Mouse (Mus musculus): ENCODE measurements around the gene Aqp7. TPM values are rescaled to one million over a fixed set of nuclear protein-coding genes. Genes with fewer than 3 reads are reported as not detected.

Gene Aqp7
- polyA plus RNA-seq, 3 experiments from 2014 or later: 0.31 to 0.46 TPM; not detected in 1

DNA sequence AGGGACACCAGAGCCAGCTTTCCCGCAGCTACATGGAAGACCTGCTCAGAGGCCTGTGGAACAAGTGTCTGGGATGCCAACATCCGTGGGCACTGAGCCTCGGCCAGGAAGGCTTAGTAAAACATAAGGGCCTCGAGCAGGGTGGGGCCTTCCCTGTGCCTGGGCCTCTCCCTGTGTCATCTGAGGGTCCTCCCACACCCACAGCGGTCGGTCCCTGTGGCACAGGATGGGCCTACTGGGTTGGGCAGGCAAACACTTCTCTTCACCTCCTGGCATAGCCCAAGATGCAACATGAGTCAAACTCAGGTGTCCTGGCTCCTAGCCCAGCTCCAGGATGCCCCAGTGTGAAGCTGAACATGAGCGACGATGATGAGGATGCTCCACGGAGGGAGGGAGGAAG lies 9.4 kb upstream of the Aqp7 start:
- ATAC-seq: no peak

DNA sequence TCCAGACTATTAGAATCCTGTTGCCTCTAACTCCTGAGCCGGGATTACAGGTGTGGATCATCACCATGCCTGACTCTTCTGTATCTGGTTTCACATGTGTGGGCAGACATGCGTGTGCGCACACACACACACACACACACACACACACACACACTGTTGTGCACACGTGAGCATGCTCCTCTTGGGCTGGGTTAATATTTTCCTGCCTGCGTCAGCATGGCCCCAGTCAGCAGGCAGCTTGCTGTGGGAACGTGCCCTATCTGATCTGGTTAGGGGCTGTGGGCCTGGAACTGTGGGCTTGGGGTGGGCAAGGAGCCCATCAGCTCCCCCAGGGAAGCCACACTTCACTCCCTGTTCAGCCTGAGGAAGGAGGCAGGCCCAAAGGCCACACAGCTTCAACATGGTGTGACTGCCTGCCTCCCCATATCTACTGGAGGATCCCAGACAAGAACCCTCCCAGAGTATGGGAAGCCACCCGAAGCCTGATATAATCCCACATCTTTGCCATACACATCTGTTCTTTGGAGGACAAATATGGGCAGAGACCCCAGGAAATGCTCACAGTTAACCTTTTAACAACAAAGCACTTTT lies 8.9 kb upstream of the Aqp7 start:
- no peak for ATAC-seq

DNA sequence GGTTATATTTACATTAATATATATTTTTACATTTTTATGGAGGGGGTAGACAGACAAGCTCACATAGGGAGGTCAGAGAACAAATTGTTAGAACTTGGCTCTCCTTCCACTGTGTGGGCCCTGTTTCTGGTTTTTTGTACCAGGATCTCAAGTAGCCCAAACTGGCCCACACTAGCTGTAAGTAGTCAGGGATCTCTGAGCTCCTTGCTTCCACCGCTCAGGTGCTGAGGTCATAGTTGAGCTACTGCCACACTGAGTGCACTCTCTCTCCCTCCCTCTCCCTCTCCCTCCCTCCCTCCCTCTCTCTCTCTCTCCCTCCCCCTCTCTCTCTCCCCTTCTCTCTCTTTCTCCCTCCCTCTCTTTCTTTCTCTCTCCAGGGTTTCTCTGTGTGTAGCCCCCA lies 8.3 kb upstream of the Aqp7 start:
- no peak for ATAC-seq

DNA sequence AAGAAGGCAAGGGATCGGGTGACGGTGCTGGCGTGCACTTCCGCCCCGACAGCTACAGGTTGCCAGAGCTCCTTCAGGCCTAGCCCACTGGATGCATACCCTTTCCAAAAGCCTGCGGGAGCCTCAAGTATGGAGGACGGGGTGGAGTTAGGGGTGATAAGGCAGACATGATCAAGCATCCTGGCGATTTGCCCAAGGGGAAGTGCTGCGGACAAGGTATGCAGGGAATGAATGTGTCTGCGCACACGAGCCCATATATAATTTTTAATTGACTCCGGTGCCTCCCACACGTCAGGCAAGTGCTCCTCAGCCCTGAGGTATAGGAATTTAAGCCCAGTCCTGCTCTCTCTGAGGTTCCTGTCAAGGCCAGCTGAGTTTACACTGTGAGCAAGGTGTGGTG lies 7.2 kb upstream of the Aqp7 start:
- no peak for ATAC-seq

DNA sequence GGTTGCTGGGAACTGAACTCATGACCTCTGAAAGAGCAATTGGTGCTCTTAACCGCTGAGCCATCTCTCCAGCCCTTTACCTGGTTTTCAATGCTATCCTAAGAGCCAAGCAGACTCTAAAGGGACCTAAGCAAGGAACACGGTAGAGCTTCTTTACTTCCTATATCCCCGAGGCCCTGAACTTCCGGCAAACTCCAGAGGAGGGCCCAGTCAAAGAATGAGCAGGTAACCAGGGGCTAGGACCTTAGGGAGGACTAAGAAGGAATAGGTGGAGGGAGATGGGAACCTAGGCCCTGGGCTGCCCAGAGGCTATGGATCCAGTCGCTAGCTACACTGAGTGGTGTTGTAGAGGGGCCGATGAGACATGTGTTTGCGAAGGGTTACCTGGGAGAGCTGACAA lies 3.8 kb upstream of the Aqp7 start:
- no peak for ATAC-seq

DNA sequence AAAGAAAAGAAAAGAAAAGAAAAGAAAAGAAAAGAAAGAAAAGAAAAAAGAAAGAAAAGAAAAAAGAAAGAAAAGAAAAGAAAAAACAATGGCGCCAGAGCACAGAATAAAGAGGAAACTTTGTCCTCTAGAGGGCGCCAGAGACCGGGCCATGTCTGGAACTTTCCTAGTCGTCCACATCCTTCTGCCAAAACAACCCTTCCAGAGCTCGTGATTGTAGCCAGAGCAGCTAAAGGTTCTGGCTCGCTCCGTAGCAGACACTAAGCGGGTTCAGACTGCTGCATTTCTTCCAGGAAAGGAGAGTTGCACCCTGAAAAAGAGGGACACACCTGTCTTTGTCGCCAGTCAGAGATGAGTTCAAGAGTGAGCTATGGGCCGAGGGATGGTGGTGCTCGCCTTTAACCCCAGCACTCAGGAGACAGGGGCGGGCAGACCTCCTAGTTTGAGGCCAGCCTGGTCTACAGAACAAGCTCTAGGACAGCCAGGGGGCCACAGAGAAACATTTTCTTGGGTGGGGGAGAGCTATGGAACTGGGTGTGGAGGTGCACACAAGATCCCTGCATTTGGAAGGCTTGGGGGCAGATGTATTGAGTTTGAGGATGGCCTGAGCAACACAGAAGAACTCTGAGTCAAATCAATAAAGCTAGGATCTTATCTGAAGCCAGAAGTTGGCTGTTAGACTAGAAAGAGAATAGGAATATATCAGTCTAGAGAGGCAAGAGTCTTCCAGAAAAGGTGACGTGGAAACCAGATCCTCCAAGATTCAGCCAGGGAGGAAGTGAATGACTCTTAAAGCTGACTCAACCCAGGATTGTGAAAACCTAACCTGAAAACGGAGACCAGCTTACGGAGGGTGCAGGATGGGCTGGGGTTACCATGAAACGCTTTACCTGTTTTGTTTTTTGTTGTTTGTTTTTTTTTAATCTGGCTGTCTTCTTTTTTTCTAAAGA lies 3.1 kb upstream of the Aqp7 start:
- peak; percentile 80 for ATAC-seq

DNA sequence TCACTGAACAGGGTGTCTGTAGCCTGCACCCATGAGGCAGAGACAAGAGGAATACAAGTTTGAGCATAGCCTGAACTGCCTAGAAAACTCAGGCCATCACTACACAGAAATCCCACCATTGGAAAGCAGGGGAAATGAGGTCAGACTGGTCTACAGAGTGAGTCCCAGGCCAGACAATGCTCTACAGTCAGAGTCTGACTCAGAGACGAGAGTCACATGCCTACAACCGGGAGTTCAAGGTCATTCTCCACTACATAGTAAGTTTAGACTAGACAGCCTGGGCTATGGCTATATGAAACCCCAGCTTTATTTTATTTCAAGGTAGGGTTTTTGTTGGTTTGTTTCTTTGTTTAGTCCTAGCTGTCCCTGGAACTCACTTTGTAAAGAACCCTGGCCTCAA lies 987 bp upstream of the Aqp7 start:
- no peak for ATAC-seq

DNA sequence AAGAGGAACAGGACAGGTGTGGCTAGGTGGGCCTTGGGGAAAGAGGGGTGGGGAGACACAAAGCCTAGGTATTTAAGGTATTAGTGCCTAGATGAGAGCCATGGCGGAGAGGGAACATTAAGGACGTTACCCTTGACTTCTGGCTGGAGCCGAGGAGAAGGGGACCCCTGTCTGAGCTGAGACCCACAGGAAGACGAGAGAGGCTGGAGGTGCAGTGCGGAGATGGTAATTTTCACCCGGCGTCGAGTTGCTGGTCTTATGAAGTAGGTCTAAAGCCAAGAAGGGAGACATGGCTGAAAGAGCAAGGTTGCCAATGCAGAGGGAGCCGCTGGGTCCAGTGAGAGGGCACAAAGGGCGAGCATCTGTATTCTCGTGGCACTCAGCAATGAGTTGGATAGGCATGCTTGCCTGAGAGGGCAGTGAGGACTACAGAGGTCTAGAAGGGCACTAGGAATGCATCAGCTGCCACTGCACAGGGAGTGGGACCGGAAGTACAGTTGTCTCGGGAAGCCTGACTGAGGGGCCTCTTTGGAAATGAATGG lies 1.6 kb downstream of the Aqp7 start:
- no peak for ATAC-seq

DNA sequence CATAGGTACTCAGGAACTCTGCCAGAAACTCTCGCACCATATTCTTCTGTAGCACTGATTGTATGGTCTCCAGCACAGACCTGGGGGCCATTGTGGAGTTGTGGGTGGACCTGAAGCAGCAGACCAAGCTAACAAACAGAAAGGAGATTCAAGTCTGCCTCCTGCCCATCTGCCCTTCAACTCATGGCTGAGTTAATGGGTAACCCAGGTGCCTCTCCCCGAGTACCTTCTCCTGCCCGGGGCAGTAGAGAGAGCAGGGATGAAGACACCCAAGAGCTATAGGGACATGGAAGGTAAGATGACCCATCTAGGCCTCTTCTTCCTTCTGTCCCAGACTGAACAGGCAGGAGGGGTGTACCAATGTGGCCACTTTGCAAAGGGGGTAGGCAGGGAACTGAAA lies 2.7 kb downstream of the Aqp7 start:
- no peak for ATAC-seq

DNA sequence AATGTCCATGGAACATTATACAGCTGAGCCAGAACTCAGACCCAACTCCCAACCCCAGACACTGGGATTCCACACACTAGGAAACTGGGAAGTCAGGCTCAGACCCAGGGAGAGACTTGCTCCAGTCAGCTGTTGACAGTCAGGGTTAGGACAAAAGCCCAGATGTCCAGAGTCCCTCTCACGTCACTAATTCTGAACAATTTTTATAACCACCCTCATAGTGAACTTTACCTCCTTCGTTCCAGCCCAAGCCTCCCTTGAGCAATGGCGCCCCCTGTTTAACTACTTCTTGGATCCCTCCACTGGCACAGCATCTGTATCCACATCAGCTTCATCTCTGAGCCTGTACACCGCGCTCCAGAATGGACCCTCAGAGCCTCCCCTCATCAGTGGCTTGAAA lies 4.0 kb downstream of the Aqp7 start:
- ATAC-seq: no peak

DNA sequence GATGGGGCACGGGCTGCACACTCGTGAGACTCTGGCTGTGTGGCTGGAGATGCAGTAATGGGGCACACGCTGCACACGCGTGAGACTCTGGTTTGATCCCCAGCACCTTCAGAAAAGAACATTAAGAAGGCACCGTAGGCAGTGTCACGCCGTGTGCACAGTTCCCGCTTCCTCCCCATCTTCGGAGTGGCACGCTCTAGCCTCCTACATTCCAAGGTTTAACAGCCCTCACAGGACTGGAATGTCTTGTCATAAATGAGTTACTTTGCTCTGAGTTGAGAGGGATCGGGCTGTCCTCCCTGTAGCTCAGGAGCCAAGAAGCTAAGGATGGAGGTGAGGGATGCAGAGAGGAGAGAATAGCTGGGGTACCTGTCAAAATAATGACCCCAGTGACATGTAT lies 5.1 kb downstream of the Aqp7 start:
- no peak for ATAC-seq

DNA sequence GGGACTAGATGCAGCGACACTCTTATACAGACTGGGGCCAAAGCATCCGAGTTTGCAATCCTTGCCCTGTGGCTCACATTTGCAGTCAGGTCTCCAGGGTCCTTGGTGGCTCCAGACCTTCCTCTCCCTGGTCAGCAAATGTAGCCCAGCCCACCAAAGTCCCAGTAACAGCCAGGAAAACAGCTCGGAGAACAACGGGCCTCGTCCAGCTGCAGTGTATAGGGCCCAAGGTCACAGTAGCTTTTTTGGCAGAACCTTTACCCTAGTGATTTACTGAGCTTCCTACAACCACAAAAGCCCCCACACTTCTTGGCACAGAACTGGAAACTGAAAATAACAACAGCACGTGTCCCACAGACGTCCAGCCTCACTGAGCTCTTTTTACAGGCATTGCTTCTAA lies 7.0 kb downstream of the Aqp7 start:
- ATAC-seq: no peak

DNA sequence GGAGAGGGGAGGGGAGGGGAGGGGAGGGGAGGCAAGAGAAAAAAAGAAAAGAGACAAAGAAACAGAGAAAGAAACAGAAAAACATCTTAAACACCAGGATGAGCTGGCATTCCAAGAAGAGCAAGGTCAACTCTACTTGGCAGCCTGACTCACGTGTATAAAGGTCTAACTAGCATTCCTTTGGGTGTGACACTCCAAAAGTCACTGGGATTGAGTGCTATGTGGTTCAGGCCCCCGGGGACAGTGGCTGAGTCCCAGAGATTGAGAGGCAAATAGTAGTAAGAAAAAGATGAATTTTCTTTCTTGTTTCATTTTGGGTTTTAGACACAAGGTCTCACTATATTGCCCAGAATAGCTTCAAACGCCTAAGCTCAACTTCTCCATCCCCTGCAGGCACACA lies 10.0 kb downstream of the Aqp7 start:
- no peak for ATAC-seq

DNA sequence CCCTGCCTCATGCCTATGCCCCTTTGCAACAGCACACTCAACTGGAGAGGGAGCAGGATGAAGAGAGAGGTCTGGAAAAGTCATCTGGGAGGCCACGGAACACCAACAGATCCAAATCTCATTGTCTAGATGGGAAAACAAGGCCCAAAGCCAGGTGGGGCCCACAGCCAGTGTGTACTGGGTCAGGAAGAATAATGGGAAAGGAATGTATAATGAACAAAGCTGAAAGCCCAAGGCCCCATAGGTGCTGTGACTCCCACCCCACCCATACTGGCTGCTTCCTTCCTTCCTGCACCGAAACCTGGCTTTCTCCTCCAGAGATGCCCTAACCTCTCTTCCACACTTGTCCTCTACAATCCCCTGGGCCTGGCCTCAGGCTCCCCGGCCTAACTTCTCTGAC lies 16.7 kb downstream of the Aqp7 start:
- ATAC-seq: no peak

DNA sequence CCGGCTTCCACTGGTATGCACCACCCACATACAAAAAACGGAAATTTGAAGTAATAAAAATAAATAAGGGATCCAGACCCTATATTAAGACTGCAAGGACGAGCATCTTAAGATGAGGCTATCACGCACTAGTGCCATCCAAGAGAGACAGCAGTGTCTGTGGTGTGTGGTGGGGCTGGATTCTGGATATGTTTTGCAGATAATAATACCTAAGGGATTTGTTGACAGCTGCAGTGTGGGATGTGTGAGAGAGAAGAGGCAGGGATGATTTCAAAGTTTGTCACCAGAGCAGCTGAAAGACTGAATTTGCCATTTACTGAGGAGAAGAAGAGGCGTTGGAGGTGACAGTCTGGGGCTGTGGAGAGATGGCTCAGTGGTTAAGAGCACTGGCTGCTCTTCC lies 18.6 kb downstream of the Aqp7 start:
- no peak for ATAC-seq

DNA sequence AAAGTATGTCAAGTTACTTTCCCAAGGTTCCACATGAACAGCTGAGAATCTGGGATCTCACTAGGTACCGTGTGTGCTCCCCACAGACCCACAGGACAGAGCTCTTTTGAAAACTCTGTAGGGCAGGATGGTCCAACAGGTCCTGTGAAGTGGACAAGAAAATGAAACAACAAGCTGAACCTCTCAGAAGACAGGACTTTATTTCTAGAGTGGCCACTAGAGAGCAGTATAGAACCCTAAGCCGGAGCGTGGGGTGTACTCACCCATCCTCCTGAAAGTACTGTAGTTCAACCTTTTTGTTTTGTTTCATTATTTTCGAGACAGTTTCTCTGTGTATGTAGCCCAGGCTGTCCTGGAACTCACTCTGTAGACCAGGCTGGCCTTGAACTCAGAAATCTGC lies 19.7 kb downstream of the Aqp7 start:
- ATAC-seq: no peak

DNA sequence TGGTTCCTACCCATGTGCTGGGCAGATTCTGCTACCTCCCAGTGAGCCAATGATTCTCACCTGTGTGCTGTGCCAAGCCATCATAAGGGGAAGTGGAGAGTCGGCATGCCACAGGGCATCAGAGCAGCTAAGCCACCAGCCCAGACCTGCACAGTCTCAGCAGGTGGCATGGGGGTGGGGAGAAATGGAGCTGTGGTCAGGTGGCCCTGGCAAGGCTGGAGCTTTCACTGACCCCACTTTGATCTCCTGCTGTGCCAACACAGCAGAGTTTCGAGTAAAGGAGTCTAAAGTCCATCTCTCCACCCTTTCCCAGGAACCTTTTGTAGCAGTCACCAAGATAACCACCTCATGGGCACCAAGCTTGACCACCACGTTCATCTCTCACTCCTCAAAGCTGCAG lies 20.1 kb downstream of the Aqp7 start:
- no peak for ATAC-seq

DNA sequence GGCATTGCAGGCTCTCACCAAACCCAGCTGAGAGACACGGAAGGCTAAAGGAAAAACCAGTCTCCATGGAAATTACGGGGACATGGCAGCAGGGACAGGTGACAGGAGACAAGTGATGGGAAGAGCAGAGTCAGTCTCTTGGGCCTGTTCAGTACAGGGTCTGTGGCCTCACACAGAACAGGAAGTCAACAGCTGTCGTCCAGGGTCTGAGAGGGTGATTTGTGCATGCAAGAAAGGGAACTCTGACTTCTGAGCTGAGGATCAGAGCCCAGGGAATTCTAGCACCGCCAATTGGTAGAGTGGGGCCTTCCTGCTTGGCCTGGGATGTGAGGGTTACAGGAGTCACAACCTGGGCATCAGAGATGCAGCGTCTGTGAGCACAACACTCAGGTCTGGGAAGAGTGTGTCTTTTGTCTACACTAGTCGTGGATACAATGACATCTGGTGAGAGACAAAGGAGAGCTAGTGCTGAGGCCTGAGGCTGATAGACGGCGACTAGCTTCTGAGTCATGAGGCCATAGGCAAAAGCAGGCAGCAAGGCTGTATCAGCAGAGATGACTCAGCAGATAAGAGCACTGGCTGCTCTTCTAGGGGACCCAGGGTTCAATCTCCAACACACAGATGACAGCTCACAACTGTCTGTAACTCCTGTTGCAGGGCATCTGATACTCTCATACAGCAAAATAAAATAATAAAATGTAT lies 21.7 kb downstream of the Aqp7 start:
- no peak for ATAC-seq

DNA sequence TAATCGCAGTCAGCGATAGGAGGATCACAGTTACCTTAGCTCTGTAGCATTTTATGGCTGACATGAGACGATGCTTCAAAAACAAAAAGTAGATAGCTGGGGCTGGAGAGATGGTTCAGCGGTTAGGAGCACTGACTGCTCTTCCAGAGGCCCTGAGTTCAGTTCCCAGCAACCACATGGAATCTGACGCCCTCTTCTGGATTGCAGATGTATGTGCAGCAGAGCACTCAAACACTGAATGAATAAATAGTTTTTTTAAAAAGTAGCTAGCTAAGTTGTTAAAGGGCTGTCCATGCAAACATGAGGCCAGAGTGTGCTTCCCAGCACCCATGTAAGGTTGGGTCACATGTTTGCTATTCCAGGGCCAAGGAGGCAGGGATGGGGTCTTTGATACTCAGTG lies 26.8 kb downstream of the Aqp7 start:
- no peak for ATAC-seq

DNA sequence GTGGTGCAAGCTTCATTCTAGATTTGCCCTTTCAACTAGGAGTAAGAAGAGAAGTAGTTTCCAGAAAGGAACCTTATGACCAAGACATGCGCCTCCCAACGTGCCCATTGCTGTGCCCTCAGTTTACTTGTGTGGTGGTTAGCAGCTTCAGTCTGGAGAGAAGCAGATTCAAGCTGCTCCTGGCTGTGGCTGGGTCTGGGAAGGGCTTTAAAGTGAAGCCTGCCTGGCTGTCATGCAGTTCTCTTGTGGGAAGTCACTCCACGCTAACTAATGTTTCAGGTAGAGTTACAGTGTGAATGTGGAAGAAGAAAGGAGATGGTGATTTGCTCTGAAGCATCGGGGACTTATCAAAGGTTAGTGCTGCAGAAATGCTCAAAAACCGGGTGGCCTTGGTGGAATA lies 32.1 kb downstream of the Aqp7 start:
- ATAC-seq: no peak

DNA sequence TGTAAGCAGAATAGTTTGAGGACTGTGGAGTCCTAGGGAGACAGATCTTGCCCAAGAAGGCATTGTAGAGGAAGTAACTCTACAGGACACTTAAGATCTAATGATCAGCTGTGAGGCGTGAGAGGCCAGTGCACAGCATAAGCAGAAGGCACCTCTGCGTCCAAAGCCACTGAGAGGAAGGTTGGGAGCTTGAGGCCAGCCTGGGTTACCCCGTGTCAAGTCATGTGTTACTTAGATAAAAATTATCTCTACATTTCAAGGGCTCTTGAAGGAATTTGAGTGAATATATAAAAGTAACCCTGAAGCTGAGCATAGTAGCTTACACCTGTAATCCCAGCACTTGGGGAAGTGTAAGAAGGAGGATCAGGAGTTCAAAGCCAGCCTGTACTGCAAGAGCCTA lies 34.6 kb downstream of the Aqp7 start:
- ATAC-seq: no peak

DNA sequence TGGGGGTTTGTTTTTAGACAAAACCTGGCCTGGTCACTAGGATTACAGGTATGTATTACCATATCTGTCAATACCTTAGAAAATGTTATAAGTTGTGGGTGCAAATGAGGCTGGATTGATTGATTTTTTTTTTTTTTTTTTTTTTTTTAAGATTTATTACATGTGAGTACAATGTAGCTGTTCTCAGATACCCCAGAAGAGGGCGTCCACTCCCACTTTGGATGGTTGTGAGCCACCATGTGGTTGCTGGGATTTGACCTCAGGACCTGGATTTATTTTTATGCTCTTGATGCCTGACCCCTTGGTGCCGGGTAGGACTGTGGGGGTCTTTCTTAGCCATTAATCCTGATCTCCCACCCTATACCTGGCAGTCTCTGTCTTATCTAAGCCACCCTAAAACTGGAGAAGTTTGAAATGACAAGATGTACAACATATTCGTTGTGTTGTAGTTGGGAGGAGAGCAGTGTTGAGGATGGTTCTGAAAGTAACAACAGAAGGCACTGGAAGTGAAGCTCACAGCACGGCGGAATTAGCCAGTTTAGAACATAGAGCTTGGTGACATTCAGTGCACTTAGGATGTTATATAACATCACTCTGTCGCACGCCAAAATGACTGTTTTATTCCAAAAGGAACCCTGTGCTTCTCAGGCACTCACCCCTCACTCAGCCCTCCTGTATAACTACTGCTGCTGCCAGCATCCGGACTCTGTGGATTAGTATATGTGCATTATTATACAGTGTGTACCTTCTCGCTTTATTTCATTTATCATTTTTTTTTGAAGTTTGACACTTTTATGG lies 46.9 kb downstream of the Aqp7 start:
- no peak for ATAC-seq

DNA sequence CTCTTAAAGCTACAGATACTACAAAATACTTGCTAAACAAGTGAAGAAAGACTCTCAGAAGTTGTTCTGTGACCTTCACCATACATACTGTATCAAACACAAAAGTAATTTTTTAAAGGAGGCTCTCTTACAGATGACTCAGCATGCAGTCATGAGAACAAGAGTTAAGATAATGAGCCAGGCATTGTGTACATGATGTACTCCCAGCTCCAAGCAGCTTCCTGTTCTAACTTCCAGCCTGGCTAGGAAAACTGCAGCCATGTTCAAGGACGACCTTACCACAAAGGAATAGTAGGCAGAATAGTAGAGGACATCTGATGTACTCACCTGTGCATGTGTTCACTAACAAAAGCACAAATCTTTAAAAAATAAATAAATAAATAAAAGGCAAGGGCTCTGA lies 47.7 kb downstream of the Aqp7 start:
- no peak for ATAC-seq

Measured in inflammation-experienced regulatory T-cells, adult 6 months (primary cell).